Mouse (Mus musculus) ES-E14 (cell line): ENCODE results near the gene Kctd21.

ENCODE experiments used
- CHD2 ChIP-seq: IDR thresholded peaks from 2 replicates; pipeline ENCODE4 v1.6.1; 2014; ENCODE audit warnings: mild to moderate bottlenecking, low read depth, low read length, inconsistent platforms
- HCFC1 ChIP-seq: IDR thresholded peaks from 2 replicates; pipeline ENCODE4 v1.6.1; 2012; ENCODE audit warnings: low read length, inconsistent platforms, borderline replicate concordance; ENCODE audit not compliant: insufficient read depth
- MAFK ChIP-seq: IDR thresholded peaks from 2 replicates; pipeline ENCODE4 v1.6.1; 2014; ENCODE audit warnings: mild to moderate bottlenecking, low read depth, low read length, inconsistent platforms; ENCODE audit not compliant: insufficient read depth
- ZC3H11A ChIP-seq: IDR thresholded peaks from 2 replicates; pipeline ENCODE4 v1.6.1; 2012; ENCODE audit warnings: low read depth, mild to moderate bottlenecking, inconsistent platforms, low read length, borderline replicate concordance
- ZNF384 ChIP-seq: IDR thresholded peaks from 2 replicates; pipeline ENCODE4 v1.6.1; 2012; ENCODE audit warnings: low read depth, low read length, inconsistent platforms

DNA sequence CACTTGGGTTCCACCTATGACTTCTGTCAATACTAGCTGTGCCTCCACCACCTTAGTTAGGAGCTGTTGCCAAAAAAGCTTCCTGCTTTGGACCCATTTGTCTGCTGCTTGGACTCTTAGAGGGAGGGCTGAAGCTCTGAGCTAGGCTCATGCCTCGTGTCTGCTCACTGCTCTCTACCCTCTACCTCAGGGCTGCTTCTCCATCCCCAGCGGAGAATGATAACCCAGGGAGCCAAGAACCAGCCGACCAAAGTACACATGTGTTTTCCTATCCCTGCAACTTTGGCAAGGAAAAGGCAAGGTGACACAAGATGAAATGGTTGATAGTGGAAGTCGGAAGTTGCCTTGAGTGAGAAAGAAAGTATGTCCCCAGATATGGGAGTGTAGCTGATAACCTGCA, 26.9 kb upstream of the Kctd21 start:
- TF ChIP-seq HCFC1 (no peak), ZNF384 (no peak), CHD2 (no peak), MAFK (no peak), ZC3H11A (no peak)
